Mouse (Mus musculus): ENCODE results near the gene Tmem91. TPM values are rescaled to one million over a fixed set of nuclear protein-coding genes. Genes with fewer than 3 reads are reported as not detected.

The Tmem91 gene
- polyA plus RNA-seq, 1 experiment from 2014 or later, result 2.2 TPM

DNA sequence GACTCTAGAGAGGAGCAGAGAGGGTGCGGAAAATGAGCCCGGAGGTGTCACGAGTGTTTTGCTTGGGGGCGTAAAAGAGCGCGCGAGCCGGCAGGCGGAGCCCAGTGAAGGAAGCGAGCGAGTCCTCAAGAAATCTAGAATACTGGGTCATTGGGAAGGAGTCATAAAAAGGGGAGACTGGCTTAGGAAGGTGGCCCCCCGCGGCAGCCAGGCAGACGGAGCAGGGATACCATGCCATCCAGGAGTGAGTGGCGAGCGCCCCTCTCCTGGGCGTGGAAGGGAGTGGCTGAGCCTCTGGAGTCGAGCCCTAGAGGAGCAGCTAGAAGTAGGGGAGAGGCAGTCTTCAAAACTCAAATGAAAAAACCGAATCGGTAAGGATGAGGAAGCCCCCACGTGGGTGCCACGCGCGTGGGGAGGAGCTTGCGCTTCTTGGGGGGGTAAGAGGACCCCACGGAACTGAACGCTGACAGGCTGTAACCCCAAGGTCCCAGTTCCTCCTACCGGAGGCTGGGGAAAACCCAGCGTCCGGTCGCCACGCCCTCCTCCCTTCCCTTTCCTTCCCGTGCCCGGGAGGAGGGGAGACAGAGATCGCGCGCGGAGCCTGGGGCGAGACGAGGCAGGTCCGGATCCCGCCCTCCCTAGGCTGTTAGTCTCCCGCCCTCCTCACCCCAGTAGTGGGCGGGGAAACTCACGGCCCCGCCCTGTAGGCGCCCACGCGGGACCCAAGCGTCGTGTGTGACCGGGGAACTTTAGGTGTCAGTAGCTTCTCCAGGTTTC is 14.0 kb upstream of the Tmem91 start:
- H3K4me3 ChIP-seq, result peak overlapping the region; percentile 64
- H3K27me3 ChIP-seq (ENCODE audit: poor library complexity, severe bottlenecking), result peaks cover 76% of the 10 kb centered on the region
- peak; percentile 38 for DNase-seq (ENCODE audit: extremely low spot score, low spot score)
- 2% methylated on average over 50 of the region's 52 CpGs for WGBS
- peaks cover 4% of the 10 kb centered on the region; the same call in 1 of the 2 replicates for H3K9me3 ChIP-seq
- H3K27ac ChIP-seq, result peak overlapping the region; percentile 58
- no peaks in the 10 kb centered on the region; the same call in 1 of the 2 replicates for H3K36me3 ChIP-seq (replicated peaks)
- peaks cover 47% of the 10 kb centered on the region for H3K4me1 ChIP-seq

DNA sequence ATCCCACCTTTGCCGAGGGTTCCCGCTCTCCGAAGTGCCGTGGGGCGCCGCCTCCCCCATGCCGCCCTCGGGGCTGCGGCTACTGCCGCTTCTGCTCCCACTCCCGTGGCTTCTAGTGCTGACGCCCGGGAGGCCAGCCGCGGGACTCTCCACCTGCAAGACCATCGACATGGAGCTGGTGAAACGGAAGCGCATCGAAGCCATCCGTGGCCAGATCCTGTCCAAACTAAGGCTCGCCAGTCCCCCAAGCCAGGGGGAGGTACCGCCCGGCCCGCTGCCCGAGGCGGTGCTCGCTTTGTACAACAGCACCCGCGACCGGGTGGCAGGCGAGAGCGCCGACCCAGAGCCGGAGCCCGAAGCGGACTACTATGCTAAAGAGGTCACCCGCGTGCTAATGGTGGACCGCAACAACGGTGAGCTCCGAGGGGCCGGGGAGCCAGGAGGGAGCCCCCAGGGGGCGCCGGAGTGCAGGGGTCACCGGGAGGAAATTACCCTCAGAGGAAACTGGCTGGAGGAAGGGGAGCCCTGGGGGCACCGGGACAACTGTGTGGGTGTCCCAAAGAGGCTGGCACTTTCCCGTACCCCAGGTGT is 12.9 kb upstream of the Tmem91 start:
- DNase-seq (ENCODE audit: extremely low spot score, low spot score), result peak; percentile 36
- Histone ChIP-seq H3K4me1 (peaks cover 52% of the 10 kb centered on the region), H3K27me3 (ENCODE audit: poor library complexity, severe bottlenecking) (peaks cover 76% of the 10 kb centered on the region), H3K4me3 (peak overlapping the region; percentile 64), H3K36me3 (replicated peaks) (peaks cover 4% of the 10 kb centered on the region), H3K9me3 (peaks cover 3% of the 10 kb centered on the region; the same call in 1 of the 2 replicates), H3K27ac (peak overlapping the region; percentile 74)
- WGBS, result under 1% methylated on average over 47 of the region's 47 CpGs

DNA sequence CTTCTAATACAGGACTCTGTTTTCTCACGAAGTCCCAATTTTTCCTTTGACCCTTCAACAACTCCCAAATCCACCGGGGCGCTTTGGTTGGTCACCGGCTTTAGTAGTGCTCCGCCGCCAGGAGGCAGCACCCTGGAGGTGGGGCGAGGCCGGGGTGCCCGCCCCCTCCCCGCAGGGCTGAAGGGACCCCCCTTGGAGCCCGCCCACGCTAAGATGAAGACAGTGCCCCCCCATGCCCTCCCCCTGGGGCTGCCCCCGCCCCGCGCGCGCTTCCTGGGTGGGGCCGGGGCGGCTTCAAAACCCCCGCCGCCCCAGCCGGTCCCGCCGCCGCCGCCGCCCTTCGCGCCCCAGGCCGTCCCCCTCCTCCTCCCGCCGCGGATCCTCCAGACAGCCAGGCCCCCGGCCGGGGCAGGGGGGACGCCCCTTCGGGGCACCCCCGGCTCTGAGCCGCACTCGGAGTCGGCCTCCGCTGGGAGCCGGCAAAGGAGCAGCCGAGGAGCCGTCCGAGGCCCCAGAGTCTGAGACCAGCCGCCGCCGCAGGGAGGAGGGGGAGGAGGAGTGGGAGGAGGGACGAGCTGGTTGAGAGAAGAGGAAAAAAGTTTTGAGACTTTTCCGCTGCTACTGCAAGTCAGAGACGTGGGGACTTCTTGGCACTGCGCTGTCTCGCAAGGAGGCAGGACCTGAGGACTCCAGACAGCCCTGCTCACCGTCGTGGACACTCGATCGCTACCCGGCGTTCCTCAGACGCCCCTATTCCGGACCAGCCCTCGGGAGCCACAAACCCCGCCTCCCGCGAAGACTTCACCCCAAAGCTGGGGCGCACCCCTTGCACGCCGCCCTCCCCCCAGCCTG is 11.9 kb upstream of the Tmem91 start, which contains the start of gene Tgfb1:
Gene Tgfb1 (plus strand): TSS at position 323 of the 852 bp plus-strand sequence.
- under 1% methylated on average over 63 of the region's 69 CpGs for WGBS
- H3K4me3 ChIP-seq, result peak within 1 kb of the TSS; percentile 64
- peak; percentile 70 for DNase-seq (ENCODE audit: extremely low spot score, low spot score)
- H3K9me3 ChIP-seq, result no peaks in the 10 kb centered on the region
- H3K27me3 ChIP-seq (ENCODE audit: poor library complexity, severe bottlenecking), result peaks cover 74% of the 10 kb centered on the region
- peaks cover 4% of the 10 kb centered on the region for H3K36me3 ChIP-seq (replicated peaks)
- H3K4me1 ChIP-seq, result peaks cover 55% of the 10 kb centered on the region
- H3K27ac ChIP-seq, result peak within 1 kb of the TSS; percentile 74

DNA sequence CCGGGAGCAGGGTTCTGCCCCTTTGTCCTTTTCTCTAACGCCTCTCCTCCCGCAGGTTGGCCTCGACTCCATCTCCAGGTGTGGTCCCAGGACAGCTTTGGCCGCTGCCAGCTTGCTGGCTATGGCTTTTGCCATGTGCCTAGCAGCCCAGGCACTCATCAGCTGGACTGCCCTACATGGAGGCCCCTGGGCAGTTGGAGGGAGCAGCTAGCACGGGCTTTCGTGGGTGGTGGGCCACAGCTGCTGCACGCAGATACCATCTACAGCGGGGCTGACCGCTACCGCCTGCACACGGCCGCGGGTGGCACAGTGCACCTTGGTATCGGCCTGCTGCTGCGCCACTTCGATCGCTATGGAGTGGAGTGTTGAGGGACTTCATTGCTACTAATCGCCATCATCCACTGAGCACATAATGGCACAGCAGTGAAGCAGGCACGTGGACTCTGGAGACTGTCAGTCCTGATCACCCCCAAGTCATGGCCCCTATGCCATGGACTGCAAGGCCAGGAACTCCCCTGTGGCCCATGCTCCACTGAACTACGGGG is 11.0 kb upstream of the Tmem91 start:
- H3K9me3 ChIP-seq, result no peaks in the 10 kb centered on the region
- no peak for DNase-seq (ENCODE audit: extremely low spot score, low spot score)
- H3K27ac ChIP-seq, result no peak overlapping the region
- peaks cover 4% of the 10 kb centered on the region for H3K36me3 ChIP-seq (replicated peaks)
- H3K4me1 ChIP-seq, result peaks cover 64% of the 10 kb centered on the region
- peaks cover 65% of the 10 kb centered on the region for H3K27me3 ChIP-seq (ENCODE audit: poor library complexity, severe bottlenecking)
- WGBS, result 72% methylated on average over 21 of the region's 21 CpGs
- H3K4me3 ChIP-seq, result peak overlapping the region; percentile 64; the same call in 1 of the 2 replicates

DNA sequence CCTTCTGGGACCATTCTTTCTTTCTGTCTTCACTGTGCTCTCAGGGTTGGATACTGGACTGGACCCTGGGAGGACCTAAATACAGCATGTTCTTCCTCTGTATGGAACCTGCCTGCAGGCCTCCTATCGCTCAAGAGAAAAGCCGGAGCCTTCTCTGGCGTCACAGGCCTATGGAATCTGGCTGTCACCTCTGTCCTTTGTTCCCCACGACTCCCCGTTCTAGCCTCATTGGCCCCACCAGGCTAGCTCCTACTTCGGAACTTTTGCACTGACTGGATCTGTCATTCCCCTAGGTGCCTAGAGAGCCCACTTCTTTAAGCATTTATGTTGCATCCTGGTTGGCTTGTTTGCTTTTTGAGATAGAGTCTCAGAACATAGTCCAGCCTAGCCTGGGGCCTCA is 9.7 kb upstream of the Tmem91 start:
- no peak overlapping the region for H3K4me3 ChIP-seq
- peaks cover 53% of the 10 kb centered on the region for H3K27me3 ChIP-seq (ENCODE audit: poor library complexity, severe bottlenecking)
- no peaks in the 10 kb centered on the region for H3K9me3 ChIP-seq
- peaks cover 69% of the 10 kb centered on the region for H3K4me1 ChIP-seq
- peaks cover 4% of the 10 kb centered on the region for H3K36me3 ChIP-seq (replicated peaks)
- WGBS, result 85% methylated on average over 6 of the region's 6 CpGs
- H3K27ac ChIP-seq, result no peak overlapping the region
- DNase-seq (ENCODE audit: extremely low spot score, low spot score), result no peak

DNA sequence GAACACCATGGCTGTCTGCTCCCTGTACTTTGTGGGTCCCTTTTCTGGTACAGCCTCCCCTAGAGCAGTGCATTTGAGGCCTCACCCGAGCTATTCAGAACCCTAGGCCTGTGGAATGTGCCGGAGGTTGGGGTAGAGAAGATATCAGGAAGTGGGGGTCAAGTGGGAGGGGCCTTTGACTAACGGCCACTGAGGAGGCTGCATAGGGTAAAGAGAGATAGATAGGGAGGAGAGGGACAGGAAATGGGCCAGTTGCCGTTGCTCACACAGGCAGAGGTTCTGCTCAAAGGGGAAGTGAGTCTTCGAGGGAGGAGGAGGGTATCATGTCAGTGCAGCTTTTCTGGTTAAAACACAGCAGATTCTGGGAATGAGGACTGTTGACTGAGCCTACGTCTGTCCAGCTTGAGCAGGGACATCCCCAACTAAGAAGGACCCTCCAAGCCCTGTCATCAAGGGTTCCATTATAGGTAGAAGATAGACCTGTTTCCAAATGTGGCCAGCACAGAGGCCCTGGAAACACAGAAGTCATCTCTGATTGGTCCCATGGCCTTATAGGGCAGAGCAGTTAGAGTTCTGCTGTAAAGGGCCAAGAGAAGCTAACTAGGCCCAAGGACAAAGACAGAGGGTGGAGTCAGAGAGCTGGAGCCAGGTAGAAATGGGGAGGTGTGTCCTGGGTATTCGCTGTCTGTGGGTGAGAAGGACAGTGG is 8.7 kb upstream of the Tmem91 start:
- no peak for DNase-seq (ENCODE audit: extremely low spot score, low spot score)
- Histone ChIP-seq H3K27me3 (ENCODE audit: poor library complexity, severe bottlenecking) (peaks cover 53% of the 10 kb centered on the region), H3K9me3 (no peaks in the 10 kb centered on the region), H3K36me3 (replicated peaks) (peaks cover 4% of the 10 kb centered on the region), H3K4me3 (no peak overlapping the region; the same call in 1 of the 2 replicates), H3K4me1 (peaks cover 59% of the 10 kb centered on the region), H3K27ac (no peak overlapping the region; the same call in 1 of the 2 replicates)
- WGBS, result 78% methylated on average over 7 of the region's 7 CpGs

DNA sequence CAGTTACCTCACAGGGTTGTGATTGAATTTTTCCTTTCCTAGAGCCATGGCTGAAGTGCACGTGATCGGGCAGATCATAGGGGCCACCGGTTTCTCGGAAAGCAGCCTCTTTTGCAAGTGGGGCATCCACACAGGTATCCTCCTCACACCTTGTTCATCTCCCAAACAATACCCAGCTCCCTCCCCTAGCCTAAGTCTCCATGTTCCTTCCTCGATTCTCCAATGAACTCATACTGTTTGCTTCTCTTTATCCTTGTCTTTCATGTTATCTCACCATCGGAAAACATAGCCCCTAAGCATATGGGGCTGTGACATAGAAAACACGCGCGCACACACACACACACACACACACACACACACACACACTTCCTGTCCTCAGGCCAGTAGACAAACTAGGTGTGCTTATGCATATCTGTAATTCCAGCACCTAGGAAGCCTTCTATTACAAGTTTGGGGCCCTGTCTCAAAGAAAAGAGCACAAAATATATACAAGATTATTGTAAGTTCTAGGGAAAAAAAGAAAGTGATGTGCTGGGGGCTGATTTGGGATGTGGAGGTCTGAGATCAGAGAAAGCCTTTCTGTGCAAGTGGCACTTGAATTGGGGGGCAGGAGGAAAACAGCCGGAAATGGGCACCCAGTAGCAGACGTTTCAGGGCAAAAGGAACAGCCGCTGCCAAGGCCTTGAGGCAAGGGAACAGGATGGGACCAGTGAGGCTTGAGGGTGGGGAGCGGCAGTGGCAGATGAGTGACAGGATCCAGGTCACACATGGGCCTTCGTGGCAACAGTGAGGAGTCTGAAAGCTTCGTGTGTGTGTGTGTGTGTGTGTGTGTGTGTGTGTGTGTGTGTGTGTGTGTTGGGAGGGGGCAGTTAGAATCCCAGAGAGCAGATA is 6.6 kb upstream of the Tmem91 start:
- Histone ChIP-seq H3K9me3 (no peaks in the 10 kb centered on the region), H3K27ac (0 out of 2 replicates have a peak overlapping the region, but pooled peaks have one; percentile 96), H3K36me3 (replicated peaks) (peaks cover 4% of the 10 kb centered on the region), H3K4me1 (peaks cover 38% of the 10 kb centered on the region), H3K4me3 (peak overlapping the region; percentile 71), H3K27me3 (ENCODE audit: poor library complexity, severe bottlenecking) (peaks cover 43% of the 10 kb centered on the region)
- WGBS, result 65% methylated on average over 15 of the region's 15 CpGs
- no peak for DNase-seq (ENCODE audit: extremely low spot score, low spot score)

DNA sequence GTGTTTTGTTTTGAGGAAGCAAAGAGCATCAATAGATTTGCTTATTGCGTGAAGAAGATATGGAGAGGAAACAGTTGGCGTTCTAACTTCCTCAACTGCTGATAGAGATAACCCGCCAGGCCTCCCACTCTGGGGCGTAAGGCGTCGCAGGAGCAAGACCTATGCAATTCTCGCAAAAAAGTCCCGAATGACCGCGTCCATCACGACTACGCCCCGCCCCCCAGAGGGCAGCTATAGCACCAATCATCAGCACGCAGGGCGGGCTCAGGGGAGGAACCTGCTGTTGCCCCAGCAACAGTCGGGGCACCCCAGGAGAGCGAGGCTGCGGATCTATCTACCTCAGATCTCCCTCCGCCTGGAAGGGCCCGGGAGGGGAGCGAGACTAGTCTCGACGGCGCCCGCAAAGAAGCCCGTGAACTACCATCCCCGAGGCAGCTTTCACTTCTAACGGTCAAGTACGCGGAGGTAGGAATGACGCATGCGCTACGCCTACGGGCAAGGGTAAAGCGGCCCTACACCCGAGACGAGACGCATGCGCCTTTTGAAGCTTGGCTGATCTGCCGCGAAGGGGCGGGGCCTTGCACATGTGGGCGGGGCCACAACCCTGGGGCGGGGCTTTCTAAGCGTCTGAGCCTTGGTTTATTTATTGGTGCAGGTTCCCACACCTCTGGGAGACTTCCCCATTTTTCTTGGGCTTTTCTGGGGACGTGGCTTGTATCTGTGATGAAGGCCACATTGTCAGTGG is 5.7 kb upstream of the Tmem91 start, which contains the start of gene B9d2:
Gene B9d2 (plus strand): TSS at position 267 of the 745 bp plus-strand sequence.
- H3K9me3 ChIP-seq, result no peaks in the 10 kb centered on the region
- DNase-seq (ENCODE audit: extremely low spot score, low spot score), result peak; percentile 94
- peak within 1 kb of the TSS; percentile 71 for H3K4me3 ChIP-seq
- peaks cover 4% of the 10 kb centered on the region for H3K36me3 ChIP-seq (replicated peaks)
- H3K27me3 ChIP-seq (ENCODE audit: poor library complexity, severe bottlenecking), result peaks cover 43% of the 10 kb centered on the region
- peaks cover 29% of the 10 kb centered on the region for H3K4me1 ChIP-seq
- WGBS, result under 1% methylated on average over 46 of the region's 46 CpGs
- peak within 1 kb of the TSS; percentile 96 for H3K27ac ChIP-seq

DNA sequence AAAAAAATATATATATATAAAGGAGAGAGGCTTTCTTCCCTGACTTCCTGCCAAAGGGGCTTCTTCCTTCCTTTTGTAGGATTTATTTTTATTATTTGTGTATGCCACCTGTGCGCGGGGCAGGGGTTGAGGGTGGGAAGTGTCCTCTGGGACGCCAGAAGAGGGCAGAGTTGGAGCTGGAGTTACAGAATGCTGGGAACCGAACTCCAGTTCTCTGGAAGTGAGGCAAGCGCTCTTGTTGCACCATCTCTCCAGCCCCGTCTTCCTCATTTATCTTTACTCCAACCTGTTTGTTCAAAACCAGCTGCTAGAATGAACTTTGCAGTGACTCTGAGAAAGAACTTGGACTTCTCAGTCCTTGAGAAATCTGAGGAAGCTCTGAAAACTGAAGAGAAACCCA is 5.0 kb upstream of the Tmem91 start:
- Histone ChIP-seq H3K36me3 (replicated peaks) (peaks cover 4% of the 10 kb centered on the region), H3K27me3 (ENCODE audit: poor library complexity, severe bottlenecking) (peaks cover 43% of the 10 kb centered on the region), H3K4me3 (peak overlapping the region; percentile 71), H3K4me1 (peaks cover 30% of the 10 kb centered on the region), H3K9me3 (no peaks in the 10 kb centered on the region), H3K27ac (peak overlapping the region; percentile 96; the same call in 1 of the 2 replicates)
- no peak for DNase-seq (ENCODE audit: extremely low spot score, low spot score)
- 9% methylated on average over 6 of the region's 6 CpGs for WGBS

DNA sequence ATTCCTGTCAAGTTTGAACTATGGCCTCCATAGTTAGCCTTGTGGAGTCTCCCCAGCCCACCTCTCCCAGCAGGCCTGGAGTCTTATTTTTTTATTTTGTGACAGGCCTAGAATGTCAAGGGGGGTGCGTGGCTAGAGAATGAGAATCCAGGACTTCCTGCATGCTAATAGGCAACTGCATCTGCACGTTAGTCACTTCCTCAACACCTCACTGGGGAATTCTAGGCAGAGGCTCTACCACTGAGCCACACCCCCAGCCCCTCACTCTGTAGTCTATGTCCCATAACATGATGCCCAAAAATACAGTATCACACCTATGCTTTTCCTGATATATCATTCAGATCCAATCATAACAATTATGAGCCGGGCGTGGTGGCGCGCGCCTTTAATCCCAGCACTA is 2.0 kb upstream of the Tmem91 start:
- no peak for DNase-seq (ENCODE audit: extremely low spot score, low spot score)
- Histone ChIP-seq H3K9me3 (no peaks in the 10 kb centered on the region), H3K4me3 (no peak overlapping the region), H3K36me3 (replicated peaks) (no peaks in the 10 kb centered on the region), H3K27ac (no peak overlapping the region), H3K4me1 (peaks cover 26% of the 10 kb centered on the region), H3K27me3 (ENCODE audit: poor library complexity, severe bottlenecking) (peaks cover 59% of the 10 kb centered on the region)
- WGBS, result 97% methylated on average over 7 of the region's 7 CpGs

Measured in forebrain, embryonic 10.5 days (tissue).